Mouse (Mus musculus): ENCODE measurements around the gene Dhx38. TPM values are rescaled to one million over a fixed set of nuclear protein-coding genes. Genes with fewer than 3 reads are reported as not detected.

Gene Dhx38
- polyA plus RNA-seq, 3 experiments from 2014 or later = 12.1 to 13.6 (median 13.0) TPM

- ATAC-seq = no peak
Measured at GRCm38 (mm10) chr8:109544049-109544448, 21.6 kb downstream of the Dhx38 start.

- ATAC-seq = no peak
Measured at GRCm38 (mm10) chr8:109542748-109543519, 22.7 kb downstream of the Dhx38 start.

GRCm38 (mm10) chr8:109542165-109542564 is 23.5 kb downstream of the Dhx38 start:
- ATAC-seq = no peak

GRCm38 (mm10) chr8:109536703-109537102 is 29.0 kb downstream of the Dhx38 start:
- no peak for ATAC-seq

- no peak for ATAC-seq
Measured at GRCm38 (mm10) chr8:109535140-109535990, 30.3 kb downstream of the Dhx38 start.

- no peak for ATAC-seq
Measured at GRCm38 (mm10) chr8:109524008-109524407, 41.7 kb downstream of the Dhx38 start.

GRCm38 (mm10) chr8:109505560-109505959 is 60.1 kb downstream of the Dhx38 start:
- no peak for ATAC-seq

GRCm38 (mm10) chr8:109503566-109503965 is 62.1 kb downstream of the Dhx38 start:
- no peak for ATAC-seq

- no peak for ATAC-seq
Measured at GRCm38 (mm10) chr8:109499009-109499717, 66.5 kb downstream of the Dhx38 start.

Other genes with a start within 250 kb of the Dhx38 start
- gene Pmfbp1, start 71.8 kb downstream of the Dhx38 start, polyA plus RNA-seq (2017; shearing (Covaris generic)) = not detected
- gene Txnl4b, start within 50 bp of the Dhx38 start, polyA plus RNA-seq (2017; shearing (Covaris generic)) = 10 to 100 TPM; 15.1 to 24.2 (median 15.5) TPM
- 1 to 10 TPM in 1 of 3 experiments, under 1 TPM in 1, not detected in 1; 0.40 to 1.3 TPM for gene Hp, start 13.3 kb upstream of the Dhx38 start, polyA plus RNA-seq (2017; shearing (Covaris generic))
- gene Dhodh, start 42.8 kb upstream of the Dhx38 start, polyA plus RNA-seq (2017; shearing (Covaris generic)) = 10 to 100 TPM; 21.3 to 40.7 (median 40.2) TPM
- 1 to 10 TPM in 2 of 3 experiments, under 1 TPM in 1; 0.75 to 2.5 (median 1.6) TPM for gene Pkd1l3, start 48.7 kb upstream of the Dhx38 start, polyA plus RNA-seq (2017; shearing (Covaris generic))
- 100 to 1,000 TPM; 103 to 143 (median 127) TPM for gene Ist1, start 127.4 kb upstream of the Dhx38 start, polyA plus RNA-seq (2017; shearing (Covaris generic))
- gene Zfp821, start 139.7 kb upstream of the Dhx38 start, polyA plus RNA-seq (2017; shearing (Covaris generic)) = 1 to 10 TPM; 3.5 to 9.7 (median 6.0) TPM
- 1 to 10 TPM; 3.0 to 4.6 (median 3.2) TPM for gene Atxn1l, start 171.9 kb upstream of the Dhx38 start, polyA plus RNA-seq (2017; shearing (Covaris generic))
- gene Ap1g1, start 212.7 kb upstream of the Dhx38 start, polyA plus RNA-seq (2017; shearing (Covaris generic)) = 10 to 100 TPM; 30.6 to 35.3 (median 31.2) TPM